Mouse (Mus musculus) kidney, adult 2 months (tissue): ENCODE data around the gene Atg2b. TPM values are rescaled to one million over a fixed set of nuclear protein-coding genes. Genes with fewer than 3 reads are reported as not detected.
A peak's percentile ranks its signal among the peaks of the same experiment; 100 is the strongest.

Experiments used
- DNase-seq: peaks from one replicate; pipeline ENCODE4 v3.0.0; 2021
- H3K27ac ChIP-seq: fragments of 200-500 bp; 2 replicates; pipeline ENCODE4 v1.5.1; 2012; ENCODE audit warnings: low read depth, low read length, control low read depth, inconsistent platforms; ENCODE audit not compliant: insufficient read depth
- H3K27me3 ChIP-seq: fragments of 200-500 bp; replicated peaks from 2 replicates; pipeline ENCODE4 v1.6.1; 2012; ENCODE audit warnings: mild to moderate bottlenecking, moderate library complexity, low read length, inconsistent platforms; ENCODE audit not compliant: control insufficient read depth, insufficient read depth
- H3K36me3 ChIP-seq: fragments of 200-500 bp; 2 replicates; pipeline ENCODE4 v1.6.1; 2012; ENCODE audit warnings: mild to moderate bottlenecking, moderate library complexity, low read length, inconsistent platforms; ENCODE audit not compliant: control insufficient read depth, insufficient read depth
- H3K4me1 ChIP-seq: fragments of 200-500 bp; 2 replicates; pipeline ENCODE4 v1.6.1; 2011; ENCODE audit warnings: low read length; ENCODE audit not compliant: control insufficient read depth, insufficient read depth
- H3K4me3 ChIP-seq: fragments of 200-500 bp; 2 replicates; pipeline ENCODE4 v1.5.1; 2011; ENCODE audit warnings: mild to moderate bottlenecking, low read depth, low read length, control low read depth; ENCODE audit not compliant: insufficient read depth
- CTCF ChIP-seq: fragments of 200-500 bp; conservative IDR thresholded peaks from 2 replicates; pipeline ENCODE4 v1.5.1; 2011; ENCODE audit warnings: low read depth, mild to moderate bottlenecking, control low read depth, low read length, moderate library complexity, mixed read lengths; ENCODE audit not compliant: insufficient read depth, insufficient read length
- POLR2A ChIP-seq: fragments of 200-500 bp; IDR thresholded peaks from one replicate; pipeline ENCODE4 v1.6.1; 2011; ENCODE audit warnings: low read depth, low read length, control low read depth
- WGBS: fragments of 180-500 bp; shearing (Covaris S2); methylation state at CpG from one replicate; pipeline ENCODE4 v1.1.7; 2018; 5-methylcytosine and 5-hydroxymethylcytosine counted together
- polyA plus RNA-seq: library from polyadenylated mRNA; depleted of rRNA; stranded (reverse); fragments of >200 nt; gene quantifications from 2 replicates; pipeline ENCODE4 v1.2.3, GENCODE M21; 2012

Gene Atg2b
- polyA plus RNA-seq, 1 experiment: 16.5 TPM

DNA sequence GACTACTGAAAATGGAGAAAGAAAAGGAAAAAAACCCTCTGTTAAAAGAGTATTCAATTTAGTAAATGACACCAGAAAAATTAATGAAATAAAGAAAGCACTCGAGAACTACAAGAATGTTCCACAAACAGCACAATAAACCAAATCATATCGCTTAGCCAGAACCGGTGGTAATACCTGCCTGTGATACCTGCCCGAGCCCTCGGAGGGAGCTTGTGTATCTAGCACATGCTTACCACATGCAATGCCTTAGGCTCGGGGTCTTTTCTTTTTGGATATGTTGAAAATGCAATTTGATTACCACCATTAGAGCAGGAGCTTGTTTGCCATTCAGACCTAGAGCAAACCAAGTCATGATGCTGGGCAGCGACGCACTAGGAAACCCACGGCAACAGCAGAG lies 48.5 kb downstream of the Atg2b start:
- Histone ChIP-seq H3K27ac (no peak overlapping the region), H3K4me1 (no peaks in the 10 kb centered on the region), H3K27me3 (no peaks in the 10 kb centered on the region), H3K36me3 (peaks cover 14% of the 10 kb centered on the region), H3K4me3 (no peak overlapping the region)
- WGBS: 92% methylated on average over 9 of the region's 9 CpGs
- TF ChIP-seq POLR2A (no peak), CTCF (no peak)
- no peak for DNase-seq

DNA sequence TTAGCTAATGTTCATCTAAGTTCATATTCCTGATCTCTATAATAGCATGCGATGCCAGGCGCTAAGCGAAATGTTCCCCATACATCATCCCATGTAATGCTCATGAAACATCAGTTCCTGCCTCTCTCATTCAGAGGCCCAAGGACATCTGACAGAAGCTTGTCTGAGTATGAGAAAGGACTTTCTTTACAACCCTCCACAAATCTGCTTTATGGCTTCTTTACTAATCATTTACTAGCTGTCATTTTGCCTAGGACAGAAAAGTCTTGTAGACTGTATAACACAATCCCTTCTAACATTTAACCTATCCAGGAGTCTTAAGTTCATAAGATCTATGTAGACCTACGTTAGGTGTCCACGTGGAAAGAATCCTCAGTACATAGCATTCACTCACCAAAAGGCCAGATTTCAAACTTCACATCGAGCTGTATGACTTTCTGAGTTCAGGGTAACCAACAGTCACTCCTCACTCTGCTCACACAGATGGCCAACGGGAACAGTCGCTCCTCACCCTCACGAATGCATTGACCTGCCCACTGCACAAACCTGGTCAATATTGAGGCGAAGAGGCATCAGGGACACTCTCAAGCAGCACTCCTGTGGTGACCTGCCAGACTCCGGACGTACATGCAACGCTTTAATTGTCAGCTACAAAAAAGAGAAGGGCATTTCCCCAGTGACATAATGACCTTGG lies 50.5 kb downstream of the Atg2b start:
- Histone ChIP-seq H3K36me3 (peaks cover 18% of the 10 kb centered on the region), H3K4me1 (no peaks in the 10 kb centered on the region), H3K4me3 (no peak overlapping the region), H3K27me3 (no peaks in the 10 kb centered on the region), H3K27ac (no peak overlapping the region)
- no peak for DNase-seq
- TF ChIP-seq CTCF (no peak), POLR2A (no peak)
- 90% methylated on average over 13 of the region's 13 CpGs for WGBS

DNA sequence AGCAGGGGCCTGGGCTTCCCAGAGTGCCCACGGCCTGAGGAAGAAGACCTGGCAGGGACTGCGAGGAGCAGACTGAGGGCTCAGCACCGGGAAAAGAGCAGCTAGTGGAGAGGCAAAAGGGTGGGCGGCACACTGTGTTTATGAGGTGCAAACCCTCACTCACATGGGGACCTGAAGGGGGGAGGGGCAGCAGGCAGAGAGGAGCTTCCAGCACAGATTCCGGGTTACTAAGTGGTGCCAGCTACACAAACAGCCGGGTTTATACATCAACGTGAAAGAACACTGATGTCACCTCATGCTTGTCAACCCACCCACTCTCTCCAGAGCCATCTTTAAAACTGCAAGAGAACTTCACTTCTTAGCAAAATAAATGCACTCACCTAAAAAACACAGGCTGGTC lies 59.2 kb downstream of the Atg2b start:
- Histone ChIP-seq H3K36me3 (peaks cover 4% of the 10 kb centered on the region), H3K4me3 (no peak overlapping the region), H3K27me3 (no peaks in the 10 kb centered on the region), H3K27ac (no peak overlapping the region), H3K4me1 (no peaks in the 10 kb centered on the region)
- DNase-seq: no peak
- no peak for TF ChIP-seq CTCF
- TF ChIP-seq POLR2A: no peak
- 38% methylated on average over 7 of the region's 7 CpGs for WGBS

DNA sequence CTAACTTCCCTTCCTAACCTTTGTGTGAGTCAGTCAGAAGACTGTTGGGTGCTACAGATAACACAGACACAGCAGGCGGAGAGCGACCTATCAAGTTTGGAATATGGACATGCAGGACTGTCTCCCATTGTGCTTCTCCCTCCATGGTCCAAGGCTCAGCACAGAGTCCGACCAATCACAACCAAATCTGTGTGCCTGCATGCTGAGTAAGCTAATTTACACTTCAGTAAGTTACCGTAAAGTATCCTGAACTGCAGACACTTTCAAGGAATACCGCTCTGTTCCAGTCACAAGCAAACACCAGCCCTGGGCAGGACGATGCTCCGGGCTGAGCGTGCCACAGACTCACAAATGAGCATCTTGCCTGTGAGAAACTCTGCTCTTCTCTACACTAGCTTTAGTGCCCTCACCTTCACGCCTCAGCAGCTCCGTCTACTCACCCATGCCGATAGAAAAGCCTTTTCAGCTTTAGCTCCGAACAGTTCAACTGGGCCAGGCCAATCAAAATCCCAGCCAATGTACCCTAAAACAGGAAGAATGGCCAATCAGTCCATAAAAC lies 62.0 kb downstream of the Atg2b start:
- Histone ChIP-seq H3K4me3 (no peak overlapping the region), H3K27me3 (no peaks in the 10 kb centered on the region), H3K4me1 (no peaks in the 10 kb centered on the region), H3K36me3 (peaks cover 4% of the 10 kb centered on the region), H3K27ac (no peak overlapping the region)
- TF ChIP-seq CTCF (no peak), POLR2A (no peak)
- peak; percentile 9 for DNase-seq
- WGBS: 42% methylated on average over 12 of the region's 12 CpGs

DNA sequence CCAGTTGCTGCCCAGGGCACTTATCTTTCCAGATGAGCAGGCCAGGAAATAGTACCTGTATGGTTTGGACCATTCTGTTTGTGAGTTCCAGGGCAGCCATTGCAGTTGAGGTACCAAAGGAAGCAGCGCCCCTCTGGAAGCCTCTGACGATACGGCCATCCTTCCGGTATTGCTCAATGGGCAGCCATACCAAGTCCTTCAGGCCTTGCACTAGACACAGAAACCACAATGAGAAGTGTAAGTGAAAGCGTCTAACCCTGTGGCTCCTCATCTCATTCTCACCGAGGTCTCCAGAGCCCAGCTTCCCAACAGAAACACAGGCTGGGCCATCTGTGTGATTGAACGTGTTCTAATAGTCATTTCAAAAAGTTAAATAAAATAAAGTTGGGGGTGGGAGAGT lies 63.0 kb downstream of the Atg2b start:
- no peak for DNase-seq
- Histone ChIP-seq H3K27me3 (no peaks in the 10 kb centered on the region), H3K36me3 (peaks cover 4% of the 10 kb centered on the region), H3K27ac (no peak overlapping the region), H3K4me1 (no peaks in the 10 kb centered on the region), H3K4me3 (no peak overlapping the region)
- TF ChIP-seq CTCF: no peak
- no peak for TF ChIP-seq POLR2A
- 93% methylated on average over 7 of the region's 7 CpGs for WGBS

DNA sequence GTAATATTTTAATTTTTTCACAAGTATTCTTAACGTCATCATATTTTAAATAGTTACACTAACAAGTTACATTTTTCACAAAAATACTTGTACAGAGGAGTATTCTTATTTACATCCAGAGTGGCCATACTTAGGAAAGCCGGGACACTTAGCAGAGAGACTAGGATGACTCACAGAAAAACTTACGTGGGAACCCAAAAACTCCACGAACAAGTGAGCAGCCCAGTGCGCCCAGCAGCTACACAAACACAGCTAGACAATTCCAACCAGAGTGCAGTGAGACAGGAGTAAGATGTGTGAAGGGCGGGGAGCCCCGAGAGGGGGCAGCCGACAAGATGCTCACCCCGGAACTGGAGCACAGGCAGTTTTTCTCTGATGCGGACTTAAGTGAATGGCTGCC lies 71.5 kb downstream of the Atg2b start:
- DNase-seq: no peak
- Histone ChIP-seq H3K27me3 (no peaks in the 10 kb centered on the region), H3K4me1 (no peaks in the 10 kb centered on the region), H3K27ac (no peak overlapping the region), H3K36me3 (no peaks in the 10 kb centered on the region; the same call in 1 of the 2 replicates), H3K4me3 (no peak overlapping the region)
- TF ChIP-seq POLR2A (no peak), CTCF (no peak)
- WGBS: 89% methylated on average over 10 of the region's 10 CpGs

DNA sequence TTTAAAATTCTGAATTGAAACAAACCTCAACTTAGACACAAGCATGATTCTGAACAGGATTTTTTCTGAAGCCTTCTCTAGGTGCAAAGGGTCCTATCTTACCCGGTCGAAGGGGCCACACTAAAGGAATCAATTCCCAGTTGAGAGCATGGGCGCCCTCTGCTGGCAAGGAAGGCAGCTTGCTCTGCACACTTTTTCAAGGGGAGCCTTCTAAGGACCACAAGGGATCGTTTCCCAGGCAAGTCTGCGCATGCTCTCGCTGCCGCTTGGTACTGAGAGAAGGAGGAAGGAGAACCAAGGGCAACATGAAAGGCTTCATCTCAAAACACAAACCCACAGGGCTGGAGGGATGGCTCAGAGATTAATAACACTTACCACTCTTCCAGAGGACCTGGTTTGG lies 73.3 kb downstream of the Atg2b start:
- 21% methylated on average over 7 of the region's 7 CpGs for WGBS
- Histone ChIP-seq H3K4me1 (no peaks in the 10 kb centered on the region), H3K27ac (no peak overlapping the region), H3K27me3 (no peaks in the 10 kb centered on the region), H3K4me3 (no peak overlapping the region), H3K36me3 (no peaks in the 10 kb centered on the region)
- TF ChIP-seq CTCF: peak; percentile 66
- no peak for TF ChIP-seq POLR2A
- DNase-seq: peak; percentile 17
